Mouse (Mus musculus) adrenal gland, postnatal 14 days (tissue): ENCODE results near the gene Pld3. TPM values are rescaled to one million over a fixed set of nuclear protein-coding genes. Genes with fewer than 3 reads are reported as not detected.

Experiments used
- DNase-seq: peaks from one replicate; pipeline ENCODE4 v3.0.0; 2021; ENCODE audit warnings: mixed read lengths
- total RNA-seq: library from RNA; stranded (reverse); gene quantifications from 2 replicates; pipeline ENCODE4 v1.2.3, GENCODE M21; 2021

Pld3 gene
- total RNA-seq, 1 experiment from 2014 or later: 87.2 TPM

DNA sequence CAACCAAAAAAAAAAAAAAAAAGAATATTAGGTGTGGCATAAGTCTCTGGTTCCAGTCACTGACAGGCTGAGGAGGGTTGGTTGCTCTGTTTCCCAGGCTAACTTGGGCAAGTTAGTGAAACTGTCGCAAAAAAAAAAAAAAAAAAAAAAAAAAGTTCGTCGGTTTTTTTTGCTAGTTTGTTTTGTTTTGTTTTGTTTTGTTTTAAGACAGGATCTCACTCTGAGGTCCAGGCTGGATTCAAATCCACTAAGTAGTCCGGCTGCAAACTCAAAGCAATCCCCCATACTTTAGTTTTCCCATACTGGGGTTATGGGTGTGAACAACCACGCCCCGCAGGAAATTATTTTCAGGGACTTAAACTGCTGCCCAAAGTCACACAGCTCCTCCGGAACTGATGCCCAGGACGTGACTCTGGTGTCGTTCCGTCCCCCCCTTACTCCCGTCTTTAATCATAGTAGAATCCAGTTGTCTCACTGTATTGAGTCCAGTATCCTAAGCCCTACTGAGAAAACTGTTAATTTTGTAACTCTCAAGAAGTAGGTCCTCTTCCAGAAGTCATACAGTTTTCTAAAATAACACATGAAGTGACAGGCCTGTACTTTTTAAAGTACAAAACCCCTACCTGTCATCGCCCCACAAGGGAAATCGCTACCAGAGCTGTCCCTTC is 66.8 kb downstream of the Pld3 start:
- peak; percentile 63 for DNase-seq

GRCm38 (mm10) chr7:27483860-27484259 is 69.2 kb downstream of the Pld3 start:
- no peak for DNase-seq

Other genes starting within 250 kb of the Pld3 start
- gene Ltbp4, start 215.5 kb downstream of the Pld3 start, total RNA-seq: 122 and 126 TPM in 2 replicates
- gene Shkbp1, start 197.2 kb downstream of the Pld3 start, total RNA-seq: 16.1 and 26.1 TPM in 2 replicates
- 1.8 TPM in 2 replicates for gene Gm20479, start 195.8 kb downstream of the Pld3 start, total RNA-seq
- 0.74 and 1.5 TPM in 2 replicates for gene Sptbn4, start 105.5 kb downstream of the Pld3 start, total RNA-seq
- 72.6 and 76.9 TPM in 2 replicates for gene Blvrb, start 105.2 kb downstream of the Pld3 start, total RNA-seq
- gene Sertad3, start 79.5 kb downstream of the Pld3 start, total RNA-seq: 12.9 and 15.7 TPM in 2 replicates
- gene Sertad1, start 66.3 kb downstream of the Pld3 start, total RNA-seq: 24.5 and 26.3 TPM in 2 replicates
- 2.7 and 3.5 TPM in 2 replicates for gene Prx, start 53.9 kb downstream of the Pld3 start, total RNA-seq
- 0.44 and 0.64 TPM in 2 replicates for gene Hipk4, start 30.0 kb downstream of the Pld3 start, total RNA-seq
- gene 2310022A10Rik, start within 50 bp of the Pld3 start, total RNA-seq: 13.6 and 14.4 TPM in 2 replicates
- gene Akt2, start 38.3 kb upstream of the Pld3 start, total RNA-seq: 197 and 255 TPM in 2 replicates
- 0.26 and 0.83 TPM in 2 replicates for gene Ttc9b, start 100.7 kb upstream of the Pld3 start, total RNA-seq
- 25.3 and 29.6 TPM in 2 replicates for gene Map3k10, start 121.4 kb upstream of the Pld3 start, total RNA-seq
- 1.6 and 2.6 TPM in 2 replicates for gene Zfp607b, start 136.1 kb upstream of the Pld3 start, total RNA-seq
- gene Zfp60, start 178.2 kb upstream of the Pld3 start, total RNA-seq: 12.5 and 16.0 TPM in 2 replicates